Mouse (Mus musculus) erythroblast, embryonic 14.5 days (primary cell): ENCODE results near the gene Milr1.

Experiments used
- GATA1 ChIP-seq: IDR thresholded peaks from 2 replicates; pipeline ENCODE4 v1.6.1; 2012; ENCODE audit warnings: low read length, inconsistent platforms, mixed read lengths
- TAL1 ChIP-seq: IDR thresholded peaks from 3 replicates; pipeline ENCODE4 v1.6.1; 2012; ENCODE audit warnings: low read length, inconsistent platforms, mixed read lengths

DNA sequence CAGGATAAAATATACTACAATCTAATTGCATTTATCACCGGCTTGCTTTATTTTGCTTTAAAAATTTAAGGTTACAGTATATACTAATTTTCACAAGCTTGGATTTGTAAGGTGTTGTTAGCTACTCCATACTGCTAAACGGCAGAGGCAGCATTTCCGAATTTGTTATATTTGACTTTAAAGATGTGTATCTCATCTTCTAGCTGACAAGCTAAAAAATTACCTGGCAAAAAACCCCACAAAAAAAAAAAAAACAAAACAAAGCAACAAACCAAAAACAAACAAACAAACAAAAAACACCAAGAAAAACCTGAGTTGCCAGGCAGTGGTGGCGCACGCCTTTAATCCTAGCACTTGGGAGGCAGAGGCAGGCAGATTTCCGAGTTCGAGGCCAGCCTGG is 27.1 kb downstream of the Milr1 start:
- TF ChIP-seq GATA1 (no peak), TAL1 (no peak)
